Comparison of ENCODE assay signal across 23 mouse cellular contexts in the genomic region with DNA sequence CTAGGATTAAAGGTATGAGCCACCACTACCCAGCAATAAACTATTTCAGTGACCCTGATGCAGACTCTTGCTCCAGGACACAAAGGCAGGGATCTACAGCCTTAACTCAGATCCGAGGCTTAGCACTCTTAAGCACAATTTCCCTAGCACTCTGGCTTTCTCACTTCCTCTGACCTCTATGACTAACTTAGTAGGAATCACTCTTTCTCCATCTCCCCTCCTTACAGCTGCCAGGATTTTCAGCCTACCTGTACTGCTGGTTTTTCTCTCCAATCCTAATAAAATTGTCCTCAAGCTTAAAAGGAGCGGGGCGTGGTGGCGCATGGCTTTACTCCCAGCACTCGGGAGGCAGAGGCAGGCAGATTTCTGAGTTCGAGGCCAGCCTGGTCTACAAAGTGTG. TPM values are rescaled to one million over a fixed set of nuclear protein-coding genes. Genes with fewer than 3 reads are reported as not detected.
"Had no signal": no experiment of that assay in that cellular context is flagged by ENCODE, and none has a peak within 500 bp of the region (broad histone marks: within the 10 kb centered on the region; RNA-seq: fewer than 3 reads in every experiment).

No protein-coding gene starts in this region.

- DNase-seq: gastrocnemius, adult 2 months; gastrocnemius, postnatal 10 days; gastrocnemius, postnatal 25 days; heart, adult 2 months; heart, postnatal 14 days; heart, postnatal 4 days; kidney, adult 18-20 months; kidney, adult 8-10 months; kidney, postnatal 10 days; kidney, postnatal 25 days; kidney, postnatal 4 days; layer of hippocampus, adult 9-11 months; layer of hippocampus, postnatal 36 days; left cerebral cortex, postnatal 4 days had no signal

RNA-seq across cellular contexts. Expression of gene A930004D18Rik, which starts 20.2 kb away (rescaled TPM):
- total RNA-seq: granulocyte monocyte progenitor cell, adult 5-6 weeks had no signal

RNA-seq across cellular contexts. Expression of gene H2al2a, which starts 20.6 kb away (rescaled TPM):
- total RNA-seq: gastrocnemius, adult 2 months; gastrocnemius, postnatal 10 days; gastrocnemius, postnatal 25 days; gastrocnemius, postnatal 4 days; granulocyte monocyte progenitor cell, adult 5-6 weeks; heart, adult 2 months; heart, postnatal 14 days; heart, postnatal 4 days; layer of hippocampus, adult 2 months; layer of hippocampus, postnatal 14 days; layer of hippocampus, postnatal 36 days; left cerebral cortex, adult 18-20 months; left cerebral cortex, adult 8-10 months; left cerebral cortex, postnatal 10 days; left cerebral cortex, postnatal 25 days; left cerebral cortex, postnatal 4 days; liver, adult 2 months had no signal

RNA-seq across cellular contexts. Expression of gene Skida1, which starts 31.5 kb away (rescaled TPM):
- total RNA-seq: granulocyte monocyte progenitor cell, adult 5-6 weeks had no signal
